Mouse (Mus musculus): Measurements from ENCODE around the gene Pramel6. TPM values are rescaled to one million over a fixed set of nuclear protein-coding genes. Genes with fewer than 3 reads are reported as not detected.
"Not testable (repeated sequence)": the region's sequence is repeated elsewhere in the genome, so short reads cannot be mapped to it uniquely, and the experiment has no call there.

The Pramel6 gene
- not detected in 2 replicates for polyA plus RNA-seq (2016; fragmentation: Nextera tagmentation; extraction: Ambion mirVana)

GRCm38 (mm10) chr2:87506265-87506664 is at the start of gene Pramel6:
Pramel6 (plus strand) TSS chr2:87506565.
- no peak within 1 kb of the TSS for H3K4me3 ChIP-seq
- no peak within 1 kb of the TSS for H3K27ac ChIP-seq
- WGBS: 85% methylated on average over 6 of the region's 6 CpGs
- no peaks in the 10 kb centered on the region for H3K36me3 ChIP-seq
- DNase-seq (ENCODE audit: low spot score): no peak
- no peaks in the 10 kb centered on the region for H3K27me3 ChIP-seq (ENCODE audit: insufficient read depth, poor library complexity, severe bottlenecking)
- no peaks in the 10 kb centered on the region for H3K9me3 ChIP-seq
- no peaks in the 10 kb centered on the region for H3K4me1 ChIP-seq

- no peak for DNase-seq (ENCODE audit: low spot score)
- Histone ChIP-seq H3K27me3 (ENCODE audit: insufficient read depth, poor library complexity, severe bottlenecking) (no peaks in the 10 kb centered on the region), H3K27ac (no peak overlapping the region), H3K4me1 (no peaks in the 10 kb centered on the region), H3K9me3 (no peaks in the 10 kb centered on the region), H3K4me3 (no peak overlapping the region), H3K36me3 (no peaks in the 10 kb centered on the region)
- WGBS: 91% methylated on average over 4 of the region's 4 CpGs
These were observed 44.6 kb upstream of the Pramel6 start for GRCm38 (mm10) chr2:87461769-87462168.

DNA sequence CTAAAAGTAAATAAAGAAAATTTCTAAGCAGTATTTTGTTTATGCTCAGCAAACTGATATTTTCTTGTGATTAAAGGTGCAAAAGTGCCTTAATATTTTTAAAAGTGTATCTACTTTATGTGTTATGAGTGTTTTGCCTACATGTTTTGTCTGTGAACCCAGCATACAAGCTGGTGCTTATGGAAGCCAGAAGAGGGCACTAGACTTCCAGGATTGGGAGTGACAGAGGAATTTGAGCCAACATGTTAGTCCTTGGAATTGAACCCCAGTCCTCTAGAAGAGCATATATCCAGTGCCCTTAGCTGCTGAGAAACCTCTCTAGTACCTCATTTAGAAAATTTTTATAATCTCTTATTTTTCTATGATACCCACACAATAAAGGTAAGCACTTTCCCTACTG is 26.2 kb upstream of the Pramel6 start:
- no peaks in the 10 kb centered on the region for H3K36me3 ChIP-seq
- no peaks in the 10 kb centered on the region for H3K4me1 ChIP-seq
- no peak overlapping the region for H3K4me3 ChIP-seq
- H3K27ac ChIP-seq: no peak overlapping the region
- H3K27me3 ChIP-seq (ENCODE audit: insufficient read depth, poor library complexity, severe bottlenecking): no peaks in the 10 kb centered on the region
- H3K9me3 ChIP-seq: no peaks in the 10 kb centered on the region
- no peak for DNase-seq (ENCODE audit: low spot score)

DNA sequence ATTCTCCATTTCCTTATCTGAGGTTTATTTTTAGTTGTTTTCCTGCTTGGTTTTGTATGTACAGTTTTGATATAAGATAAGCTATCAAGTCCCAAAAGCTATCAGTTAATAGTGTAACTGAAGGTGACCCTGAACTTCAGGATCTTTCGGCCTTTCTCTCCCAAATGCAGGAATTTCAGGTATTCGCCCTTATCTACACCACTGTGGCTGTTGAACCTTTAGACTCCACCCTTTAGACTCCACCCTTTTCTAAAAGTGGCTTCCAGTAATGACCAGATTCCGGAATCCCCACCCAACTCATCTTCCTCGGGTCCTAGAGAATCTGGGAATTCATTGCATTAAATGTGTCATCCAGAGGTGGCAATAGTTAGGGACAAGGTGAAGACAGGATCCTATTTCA is 25.2 kb upstream of the Pramel6 start:
- H3K9me3 ChIP-seq: no peaks in the 10 kb centered on the region
- no peaks in the 10 kb centered on the region for H3K4me1 ChIP-seq
- H3K36me3 ChIP-seq: no peaks in the 10 kb centered on the region
- H3K4me3 ChIP-seq: no peak overlapping the region
- no peak overlapping the region for H3K27ac ChIP-seq
- no peaks in the 10 kb centered on the region for H3K27me3 ChIP-seq (ENCODE audit: insufficient read depth, poor library complexity, severe bottlenecking)
- 67% methylated on average over 4 of the region's 4 CpGs for WGBS
- no peak for DNase-seq (ENCODE audit: low spot score)

- no peak overlapping the region for H3K4me3 ChIP-seq
- H3K36me3 ChIP-seq: no peaks in the 10 kb centered on the region
- H3K27ac ChIP-seq: no peak overlapping the region
- H3K9me3 ChIP-seq: no peaks in the 10 kb centered on the region
- DNase-seq (ENCODE audit: low spot score): no peak
- H3K4me1 ChIP-seq: no peaks in the 10 kb centered on the region
- H3K27me3 ChIP-seq (ENCODE audit: insufficient read depth, poor library complexity, severe bottlenecking): no peaks in the 10 kb centered on the region
- 72% methylated on average over 2 of the region's 2 CpGs for WGBS
These were observed 24.1 kb upstream of the Pramel6 start for GRCm38 (mm10) chr2:87482276-87482675.

GRCm38 (mm10) chr2:87496993-87497392 is 9.4 kb upstream of the Pramel6 start, which contains the start of gene Pramel7:
Pramel7 (minus strand) TSS chr2:87497093.
- not testable (repeated sequence) for H3K4me3 ChIP-seq; H3K27ac ChIP-seq; H3K4me1 ChIP-seq; DNase-seq (ENCODE audit: low spot score); H3K9me3 ChIP-seq; H3K36me3 ChIP-seq; H3K27me3 ChIP-seq (ENCODE audit: insufficient read depth, poor library complexity, severe bottlenecking)
- WGBS: 96% methylated on average over 3 of the region's 5 CpGs

DNA sequence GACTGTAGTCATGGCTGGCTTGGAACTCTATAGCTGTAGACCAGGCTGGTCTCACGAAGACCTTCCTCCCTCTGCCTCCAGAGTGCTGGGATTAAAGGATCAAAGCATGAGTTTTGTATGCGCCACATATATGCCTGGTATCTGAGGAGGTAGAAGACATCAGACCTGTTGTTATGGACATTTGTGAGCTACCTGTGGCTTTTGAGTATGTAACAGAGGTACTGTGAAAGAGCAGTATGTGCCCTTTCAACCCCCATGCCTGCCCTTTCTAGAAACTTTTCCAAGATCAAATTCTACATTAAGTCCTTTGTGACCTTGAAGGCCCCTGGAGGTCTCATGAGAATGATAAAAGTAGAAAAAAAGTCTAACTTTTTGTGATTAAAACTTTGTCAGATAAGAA is 8.7 kb downstream of the Pramel6 start:
- 85% methylated on average over 2 of the region's 2 CpGs for WGBS

DNA sequence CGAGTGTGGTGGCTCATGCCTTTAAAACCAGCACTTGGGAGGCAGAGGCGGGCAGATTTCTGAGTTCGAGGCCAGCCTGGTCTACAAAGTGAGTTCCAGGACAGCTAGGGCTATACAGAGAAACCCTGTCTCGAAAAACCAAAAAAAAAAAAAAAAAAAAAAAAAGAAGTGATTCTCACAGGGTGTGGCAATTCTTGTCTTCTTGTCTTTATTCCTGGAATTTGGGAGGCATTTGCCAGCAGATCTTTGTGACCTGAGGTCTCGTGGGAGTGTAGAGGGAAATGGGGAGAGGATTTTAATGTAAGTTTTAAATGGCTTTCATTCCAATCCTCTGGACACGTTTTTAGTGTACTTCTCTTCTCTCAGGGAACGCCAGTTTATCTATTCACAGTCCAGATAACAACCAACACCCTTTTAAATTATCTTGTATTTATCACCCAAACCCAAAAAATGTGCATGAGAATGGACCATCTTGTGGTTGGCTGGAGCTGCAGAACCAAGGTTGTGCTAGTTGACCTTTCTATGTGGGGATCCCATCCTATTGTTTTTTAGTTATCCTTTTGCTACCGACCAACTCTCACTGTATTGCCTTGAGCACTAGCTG is 9.2 kb downstream of the Pramel6 start:
- H3K4me3 ChIP-seq: no peak overlapping the region
- no peak overlapping the region for H3K27ac ChIP-seq
- whole genome bisulfite sequencing: 67% methylated on average over 8 of the region's 8 CpGs
- H3K36me3 ChIP-seq: no peaks in the 10 kb centered on the region
- no peaks in the 10 kb centered on the region for H3K4me1 ChIP-seq
- DNase-seq (ENCODE audit: low spot score): no peak
- no peaks in the 10 kb centered on the region for H3K9me3 ChIP-seq
- no peaks in the 10 kb centered on the region for H3K27me3 ChIP-seq (ENCODE audit: insufficient read depth, poor library complexity, severe bottlenecking)

More for the DNA sequence above, 8.7 kb downstream of the Pramel6 start:
- H3K27me3 ChIP-seq (ENCODE audit: insufficient read depth, poor library complexity, severe bottlenecking): no peaks in the 10 kb centered on the region
- no peak for DNase-seq (ENCODE audit: low spot score)
- no peak overlapping the region for H3K4me3 ChIP-seq
- H3K27ac ChIP-seq: no peak overlapping the region
- H3K4me1 ChIP-seq: no peaks in the 10 kb centered on the region
- H3K9me3 ChIP-seq: no peaks in the 10 kb centered on the region
- H3K36me3 ChIP-seq: no peaks in the 10 kb centered on the region

DNA sequence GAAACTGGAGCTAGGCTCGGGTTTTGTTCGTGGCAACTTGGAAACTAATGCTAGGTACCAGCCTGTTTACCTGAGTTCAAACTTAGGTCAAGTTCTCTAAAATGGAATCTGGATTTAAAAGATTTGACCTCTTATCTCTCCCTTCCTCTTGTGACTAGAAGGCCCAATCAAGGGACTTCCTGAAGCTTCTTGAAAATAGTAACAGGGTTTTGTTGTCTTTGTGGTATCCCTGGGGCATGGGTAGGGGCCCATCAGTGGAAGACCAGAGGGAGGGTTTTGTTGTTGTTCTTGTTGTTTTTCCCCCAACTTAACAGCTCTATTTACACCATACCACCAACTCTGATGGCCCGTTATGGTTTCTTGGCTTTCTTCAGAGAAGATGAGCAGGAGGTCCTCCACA is 10.2 kb downstream of the Pramel6 start:
- Histone ChIP-seq H3K9me3 (no peaks in the 10 kb centered on the region), H3K4me3 (no peak overlapping the region), H3K27ac (no peak overlapping the region), H3K36me3 (no peaks in the 10 kb centered on the region), H3K4me1 (no peaks in the 10 kb centered on the region), H3K27me3 (ENCODE audit: insufficient read depth, poor library complexity, severe bottlenecking) (no peaks in the 10 kb centered on the region)
- DNase-seq (ENCODE audit: low spot score): no peak
- 76% methylated on average over 3 of the region's 3 CpGs for WGBS

GRCm38 (mm10) chr2:87520651-87521050 is 14.3 kb downstream of the Pramel6 start:
- H3K9me3 ChIP-seq: no peaks in the 10 kb centered on the region
- H3K4me3 ChIP-seq: no peak overlapping the region
- no peaks in the 10 kb centered on the region for H3K27me3 ChIP-seq (ENCODE audit: insufficient read depth, poor library complexity, severe bottlenecking)
- DNase-seq (ENCODE audit: low spot score): no peak
- H3K27ac ChIP-seq: no peak overlapping the region
- H3K36me3 ChIP-seq: no peaks in the 10 kb centered on the region
- no peaks in the 10 kb centered on the region for H3K4me1 ChIP-seq
- 86% methylated on average over 4 of the region's 4 CpGs for WGBS

DNA sequence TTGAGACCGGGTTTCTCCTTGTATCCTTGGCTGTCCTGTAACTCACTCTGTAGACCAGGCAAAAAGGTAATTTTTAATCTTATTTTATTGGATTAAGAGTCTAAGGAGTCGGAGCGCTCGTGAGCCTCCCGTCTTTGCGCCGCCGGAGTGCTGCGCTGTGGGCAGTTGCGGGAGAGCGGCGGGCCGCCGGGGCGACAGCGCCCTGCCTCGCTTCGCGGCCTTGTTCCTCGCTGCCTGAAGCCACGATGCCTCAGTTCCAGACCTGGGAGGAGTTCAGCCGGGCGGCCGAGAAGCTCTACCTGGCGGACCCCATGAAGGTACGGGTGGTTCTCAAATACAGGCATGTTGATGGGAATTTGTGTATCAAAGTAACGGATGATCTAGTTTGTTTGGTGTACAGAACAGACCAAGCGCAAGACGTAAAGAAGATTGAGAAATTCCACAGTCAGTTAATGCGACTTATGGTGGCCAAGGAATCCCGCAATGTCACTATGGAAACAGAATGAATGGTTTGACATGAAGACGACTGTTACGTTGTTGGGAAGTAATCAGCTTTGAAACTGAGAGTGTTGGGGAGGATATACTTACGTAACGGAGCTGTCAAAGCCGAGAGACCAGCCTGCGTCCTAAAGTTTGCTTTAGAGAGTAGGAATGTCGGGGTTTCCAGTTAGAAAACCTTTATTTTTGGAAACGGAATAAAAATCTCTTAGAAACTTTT is 19.7 kb downstream of the Pramel6 start:
- not testable (repeated sequence) for DNase-seq (ENCODE audit: low spot score); H3K4me1 ChIP-seq; H3K9me3 ChIP-seq; H3K27ac ChIP-seq; H3K27me3 ChIP-seq (ENCODE audit: insufficient read depth, poor library complexity, severe bottlenecking); H3K36me3 ChIP-seq
- WGBS: 27% methylated on average over 39 of the region's 39 CpGs
- H3K4me3 ChIP-seq: peak overlapping the region; percentile 38; the same call in 1 of the 2 replicates

- no peak for DNase-seq (ENCODE audit: low spot score)
These were observed 25.1 kb downstream of the Pramel6 start, which contains the start of gene Olfr153 for GRCm38 (mm10) chr2:87531496-87531895. Olfr153 (plus strand) TSS chr2:87531796.

DNA sequence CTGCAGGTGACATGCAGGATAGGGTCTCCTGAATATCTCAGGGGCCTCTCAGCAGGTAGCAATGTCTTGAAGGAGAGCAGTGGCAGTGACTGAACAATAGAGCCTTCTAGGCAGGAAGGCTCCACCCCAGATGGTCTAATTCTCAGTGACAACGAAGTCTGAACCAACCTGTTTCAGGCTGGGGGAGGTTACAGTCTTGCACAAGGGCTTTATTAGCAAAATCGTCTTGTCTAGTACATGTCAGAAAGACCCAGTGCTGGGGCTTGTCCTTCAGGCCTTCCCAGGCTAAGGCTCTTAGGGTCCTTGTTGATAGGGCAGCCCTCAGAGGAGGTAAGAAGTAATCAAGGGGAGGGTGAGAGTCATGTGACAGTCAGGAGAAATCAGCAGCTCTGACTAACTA is 28.5 kb downstream of the Pramel6 start:
- DNase-seq (ENCODE audit: low spot score): no peak
- Histone ChIP-seq H3K27me3 (ENCODE audit: insufficient read depth, poor library complexity, severe bottlenecking) (no peaks in the 10 kb centered on the region), H3K36me3 (no peaks in the 10 kb centered on the region), H3K9me3 (no peaks in the 10 kb centered on the region), H3K4me3 (no peak overlapping the region), H3K4me1 (no peaks in the 10 kb centered on the region), H3K27ac (no peak overlapping the region)
- 65% methylated on average over 2 of the region's 2 CpGs for WGBS

More at GRCm38 (mm10) chr2:87531496-87531895, 25.1 kb downstream of the Pramel6 start, which contains the start of gene Olfr153:
- Histone ChIP-seq H3K27ac (no peak within 1 kb of the TSS), H3K36me3 (no peaks in the 10 kb centered on the region), H3K4me1 (no peaks in the 10 kb centered on the region), H3K4me3 (no peak within 1 kb of the TSS), H3K9me3 (no peaks in the 10 kb centered on the region), H3K27me3 (ENCODE audit: insufficient read depth, poor library complexity, severe bottlenecking) (no peaks in the 10 kb centered on the region)
